Mouse (Mus musculus) lung, postnatal 0 days (tissue): Measurements from ENCODE around the gene Rnase11. TPM values are rescaled to one million over a fixed set of nuclear protein-coding genes. Genes with fewer than 3 reads are reported as not detected.
"Not testable (repeated sequence)": the region's sequence is repeated elsewhere in the genome, so short reads cannot be mapped to it uniquely, and the experiment has no call there.

ENCODE experiments used
- ATAC-seq: fragments of 200-750 bp; cut with Nextera tagmentation; 2 replicates; pipeline ENCODE4 v1.8.0; 2017; ENCODE audit warnings: moderate library complexity
- DNase-seq: peaks from one replicate; pipeline ENCODE4 v3.0.0-alpha.2; 2016; ENCODE audit warnings: low spot score
- H3K27ac ChIP-seq: fragments of 300-500 bp; sonication (generic); 2 replicates; pipeline ENCODE4 v1.5.1; 2014; ENCODE audit warnings: antibody characterized with exemption, mild to moderate bottlenecking, low read length, mixed read lengths
- H3K27me3 ChIP-seq: fragments of 300-500 bp; sonication (generic); replicated peaks from 2 replicates; pipeline ENCODE4 v1.6.1; 2014; ENCODE audit warnings: low read length, mixed read lengths; ENCODE audit not compliant: insufficient read depth
- H3K36me3 ChIP-seq: fragments of 300-500 bp; sonication (generic); 2 replicates; pipeline ENCODE4 v1.6.1; 2014; ENCODE audit warnings: low read length, mixed read lengths; ENCODE audit not compliant: insufficient read depth
- H3K4me1 ChIP-seq: fragments of 300-500 bp; sonication (generic); 2 replicates; pipeline ENCODE4 v1.6.1; 2014; ENCODE audit warnings: antibody characterized with exemption, low read depth, low read length, mixed read lengths; ENCODE audit not compliant: insufficient read depth
- H3K4me2 ChIP-seq: fragments of 300-500 bp; sonication (generic); replicated peaks from 2 replicates; pipeline ENCODE4 v1.6.1; 2014; ENCODE audit warnings: low read depth, mild to moderate bottlenecking, low read length, moderate library complexity, mixed read lengths
- H3K4me3 ChIP-seq: fragments of 300-500 bp; sonication (generic); 2 replicates; pipeline ENCODE4 v1.5.1; 2014; ENCODE audit warnings: low read depth, low read length
- H3K9ac ChIP-seq: fragments of 300-500 bp; sonication (generic); replicated peaks from 2 replicates; pipeline ENCODE4 v1.6.1; 2014; ENCODE audit warnings: low read depth, mild to moderate bottlenecking
- H3K9me3 ChIP-seq: fragments of 300-500 bp; sonication (generic); 2 replicates; pipeline ENCODE4 v1.6.1; 2016; ENCODE audit warnings: low read length, mixed read lengths
- CTCF ChIP-seq: IDR thresholded peaks from 2 replicates; pipeline ENCODE4 v1.5.1; 2016; ENCODE audit warnings: antibody characterized with exemption, mild to moderate bottlenecking
- EP300 ChIP-seq: IDR thresholded peaks from 2 replicates; pipeline ENCODE4 v1.6.1; 2016; ENCODE audit warnings: antibody characterized with exemption, mild to moderate bottlenecking, control low read depth
- WGBS: fragments of 180-500 bp; shearing (Covaris S2); extraction: QIAGEN DNeasy Blood & Tissue Kit; methylation state at CpG from one replicate; pipeline ENCODE4 v1.1.7; 2014; 5-methylcytosine and 5-hydroxymethylcytosine counted together
- polyA plus RNA-seq: library from polyadenylated mRNA; unstranded; fragments of >200 nt; fragmentation: Nextera tagmentation; extraction: Ambion mirVana; gene quantifications from 2 replicates; pipeline ENCODE4 v1.2.1, GENCODE M21; 2015

Gene Rnase11
- not detected in 2 replicates for polyA plus RNA-seq

- Histone ChIP-seq H3K27me3 (no peaks in the 10 kb centered on the region), H3K27ac (no peak within 1 kb of the TSS), H3K4me1 (no peaks in the 10 kb centered on the region), H3K9me3 (no peaks in the 10 kb centered on the region), H3K4me3 (no peak within 1 kb of the TSS), H3K4me2 (no peak within 1 kb of the TSS), H3K9ac (no peak within 1 kb of the TSS), H3K36me3 (no peaks in the 10 kb centered on the region)
- ATAC-seq (no peak), DNase-seq (no peak)
- WGBS = 81% methylated on average over 2 of the region's 2 CpGs
- TF ChIP-seq EP300 (no peak), CTCF (no peak)
These were observed at the start of gene Rnase11 for GRCm38 (mm10) chr14:51050063-51050462. Gene Rnase11, minus strand, starts transcription at chr14:51050163.

- H3K4me3 ChIP-seq = no peak overlapping the region
- no peak for ATAC-seq
- H3K9me3 ChIP-seq = no peaks in the 10 kb centered on the region
- no peaks in the 10 kb centered on the region for H3K36me3 ChIP-seq
- no peak for DNase-seq
- H3K9ac ChIP-seq = no peak overlapping the region
- no peaks in the 10 kb centered on the region for H3K27me3 ChIP-seq
- no peak overlapping the region for H3K27ac ChIP-seq
- 92% methylated on average over 11 of the region's 11 CpGs for WGBS
- H3K4me2 ChIP-seq = no peak overlapping the region
- no peaks in the 10 kb centered on the region for H3K4me1 ChIP-seq
- TF ChIP-seq EP300 = no peak
- TF ChIP-seq CTCF = no peak
These were observed 49.0 kb upstream of the Rnase11 start for GRCm38 (mm10) chr14:51098921-51099320.

- not testable (repeated sequence) for H3K4me3 ChIP-seq, H3K27ac ChIP-seq, H3K9me3 ChIP-seq, H3K4me1 ChIP-seq, H3K36me3 ChIP-seq, H3K9ac ChIP-seq, H3K4me2 ChIP-seq, H3K27me3 ChIP-seq
- peak; percentile 27 for ATAC-seq
- peak; percentile 49 for DNase-seq
- TF ChIP-seq CTCF = peak; percentile 76
- WGBS = 27% methylated on average over 1 of the region's 1 CpGs
These were observed 48.3 kb upstream of the Rnase11 start for GRCm38 (mm10) chr14:51098300-51098699.

- TF ChIP-seq CTCF = no peak
- TF ChIP-seq EP300 = 0 out of 2 replicates have a peak, but pooled peaks have one; percentile 23
- Histone ChIP-seq H3K9me3 (no peaks in the 10 kb centered on the region), H3K4me3 (no peak overlapping the region), H3K27me3 (no peaks in the 10 kb centered on the region), H3K36me3 (no peaks in the 10 kb centered on the region), H3K27ac (no peak overlapping the region), H3K4me2 (0 out of 2 replicates have a peak overlapping the region, but pooled peaks have one; percentile 17), H3K4me1 (no peaks in the 10 kb centered on the region), H3K9ac (no peak overlapping the region)
- DNase-seq (peak; percentile 74), ATAC-seq (peak; percentile 74)
- 21% methylated on average over 9 of the region's 9 CpGs for WGBS
These were observed 46.0 kb upstream of the Rnase11 start for GRCm38 (mm10) chr14:51095736-51096524.

GRCm38 (mm10) chr14:51094921-51095320 lies 45.0 kb upstream of the Rnase11 start:
- H3K27me3 ChIP-seq = no peaks in the 10 kb centered on the region
- H3K4me2 ChIP-seq = no peak overlapping the region
- no peaks in the 10 kb centered on the region for H3K4me1 ChIP-seq
- no peak for DNase-seq
- no peaks in the 10 kb centered on the region for H3K9me3 ChIP-seq
- H3K4me3 ChIP-seq = no peak overlapping the region
- ATAC-seq = no peak
- TF ChIP-seq EP300 = no peak
- no peak for TF ChIP-seq CTCF
- H3K27ac ChIP-seq = no peak overlapping the region
- H3K9ac ChIP-seq = no peak overlapping the region
- no peaks in the 10 kb centered on the region for H3K36me3 ChIP-seq
- WGBS = 66% methylated on average over 9 of the region's 9 CpGs

- ATAC-seq = no peak
These were observed 44.3 kb upstream of the Rnase11 start for GRCm38 (mm10) chr14:51094096-51094875.

More at GRCm38 (mm10) chr14:51094096-51094875, 44.3 kb upstream of the Rnase11 start:
- Histone ChIP-seq H3K27ac (0 out of 2 replicates have a peak overlapping the region, but pooled peaks have one; percentile 20), H3K4me1 (no peaks in the 10 kb centered on the region), H3K9me3 (no peaks in the 10 kb centered on the region), H3K9ac (no peak overlapping the region), H3K27me3 (no peaks in the 10 kb centered on the region), H3K4me2 (no peak overlapping the region), H3K4me3 (no peak overlapping the region), H3K36me3 (no peaks in the 10 kb centered on the region)
- WGBS = 54% methylated on average over 5 of the region's 5 CpGs
- TF ChIP-seq EP300 (no peak), CTCF (no peak)
- peak; percentile 41 for DNase-seq
